Mouse (Mus musculus) left cerebral cortex, postnatal 14 days (tissue): ENCODE measurements around the gene Dmpk. TPM values are rescaled to one million over a fixed set of nuclear protein-coding genes. Genes with fewer than 3 reads are reported as not detected.
"Not testable (repeated sequence)": the region's sequence is repeated elsewhere in the genome, so short reads cannot be mapped to it uniquely, and the experiment has no call there.

Experiments
- DNase-seq, 2 experiments: peaks; one replicate each; pipeline ENCODE4 v3.0.0; 2021 to 2022; ENCODE audit warnings: low spot score in 2 of 2, mixed read lengths in 1 of 2
- intact Hi-C: fragments of 180-260 bp; cut with DNase I; formaldehyde crosslinking; loops from one replicate; pipeline ENCODE4 v1.15.1; 2025
- long read RNA-seq, 2 experiments: library from polyadenylated mRNA; stranded (forward); transcript quantifications; one replicate each; pipeline ENCODE4 v2.0.0; 2021
- total RNA-seq, 2 experiments: library from RNA; stranded (reverse); gene quantifications; 2 replicates each; pipeline ENCODE4 v1.2.3; 2021

Gene Dmpk
- 10 to 100 TPM; 34.3 to 36.7 TPM for total RNA-seq
- long read RNA-seq, experiment 1, partial matches to known transcripts = 0 of 1 reads
- long read RNA-seq, experiment 1, other reads (novel, unspliced or antisense) = 1 of 1 reads
- long read RNA-seq, experiment 2, partial matches to known transcripts = 6 of 15 reads
- long read RNA-seq, experiment 2, other reads (novel, unspliced or antisense) = 6 of 15 reads

DNA sequence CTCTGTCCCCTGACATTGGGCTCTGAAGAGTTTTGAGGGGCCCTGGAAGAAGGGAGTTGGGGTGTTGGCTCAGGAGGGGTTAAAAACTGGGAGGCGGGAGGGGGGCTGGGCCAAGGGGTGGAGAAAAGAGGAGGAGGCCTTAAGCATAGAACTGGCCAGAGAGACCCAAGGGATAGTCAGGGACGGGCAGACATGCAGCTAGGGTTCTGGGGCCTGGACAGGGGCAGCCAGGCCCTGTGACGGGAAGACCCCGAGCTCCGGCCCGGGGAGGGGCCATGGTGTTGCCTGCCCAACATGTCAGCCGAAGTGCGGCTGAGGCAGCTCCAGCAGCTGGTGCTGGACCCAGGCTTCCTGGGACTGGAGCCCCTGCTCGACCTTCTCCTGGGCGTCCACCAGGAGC lies at the start of gene Dmpk:
TSS of gene Dmpk (plus strand) at position 149 of the 400 bp plus-strand sequence.
- no peak for DNase-seq
- intact Hi-C loops = no loop called here

DNA sequence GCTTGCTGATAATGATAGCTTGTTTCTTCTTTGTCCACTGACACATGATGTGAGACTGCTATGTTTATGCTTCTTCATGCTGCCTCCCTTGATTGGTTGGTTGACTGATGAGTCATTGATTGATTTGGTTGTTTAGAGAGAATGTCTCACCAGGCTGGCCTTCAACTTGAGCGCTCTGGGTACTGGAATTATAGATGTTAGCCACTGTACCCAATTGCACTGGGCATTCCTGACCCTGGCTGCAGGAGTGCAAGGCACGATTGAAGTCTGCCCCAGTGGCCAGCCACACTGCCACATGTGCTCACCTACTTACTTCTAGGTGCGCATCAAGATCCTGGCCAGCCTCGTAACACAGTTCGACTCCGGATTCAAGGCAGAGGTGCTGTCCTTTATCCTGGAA lies 39.0 kb upstream of the Dmpk start:
- DNase-seq = no peak
- intact Hi-C loops = no loop called here

GRCm38 (mm10) chr7:19046286-19047069 lies 37.2 kb upstream of the Dmpk start:
- intact Hi-C loops = no loop called here
- no peak for DNase-seq

DNA sequence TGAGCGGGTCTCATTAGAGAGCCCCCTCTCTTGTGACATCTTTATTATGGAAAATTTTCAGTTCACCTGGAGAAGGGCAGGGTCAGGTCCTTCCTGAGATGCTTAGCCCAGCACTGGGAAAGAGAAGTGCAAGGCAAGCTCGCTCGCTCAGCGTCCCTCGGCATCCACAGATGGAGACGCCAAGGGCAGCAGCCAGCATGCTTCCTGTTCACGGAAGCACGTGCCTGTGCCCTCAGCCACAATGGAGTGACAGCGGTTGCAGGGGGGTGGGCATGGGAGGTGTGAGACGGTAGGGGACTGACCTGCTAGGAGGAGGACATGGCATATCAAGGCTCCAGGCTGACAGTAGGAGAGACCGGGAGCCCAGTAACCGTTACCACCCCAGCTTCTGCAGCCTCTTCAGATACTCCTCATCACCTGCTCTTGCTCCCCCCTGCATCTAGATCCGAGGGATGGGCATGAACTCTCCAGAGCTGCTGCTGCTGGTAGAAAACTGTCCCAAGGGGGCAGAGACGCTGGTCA lies 35.6 kb upstream of the Dmpk start:
- intact Hi-C loops = no loop called here
- DNase-seq = no peak

DNA sequence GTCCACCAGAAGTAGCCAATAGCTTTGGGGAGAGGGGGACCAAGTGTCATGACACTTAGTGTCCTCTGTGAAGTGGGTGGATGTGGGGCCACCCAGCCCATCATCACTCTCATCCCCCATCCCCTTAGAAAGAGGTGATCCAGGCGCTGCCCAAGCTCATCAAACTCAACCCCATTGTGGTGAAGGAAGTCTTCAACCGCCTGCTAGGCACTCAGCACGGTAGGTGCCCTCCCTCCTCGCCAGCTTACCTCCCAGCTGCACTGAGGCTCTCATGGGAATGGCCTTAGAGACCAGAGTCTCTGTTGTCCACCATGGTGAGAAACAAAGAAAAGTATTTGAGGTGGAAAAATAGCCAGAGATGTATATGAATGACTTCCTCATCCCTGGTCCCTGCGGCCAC lies 34.4 kb upstream of the Dmpk start:
- no peak for DNase-seq
- intact Hi-C loops = no loop called here

DNA sequence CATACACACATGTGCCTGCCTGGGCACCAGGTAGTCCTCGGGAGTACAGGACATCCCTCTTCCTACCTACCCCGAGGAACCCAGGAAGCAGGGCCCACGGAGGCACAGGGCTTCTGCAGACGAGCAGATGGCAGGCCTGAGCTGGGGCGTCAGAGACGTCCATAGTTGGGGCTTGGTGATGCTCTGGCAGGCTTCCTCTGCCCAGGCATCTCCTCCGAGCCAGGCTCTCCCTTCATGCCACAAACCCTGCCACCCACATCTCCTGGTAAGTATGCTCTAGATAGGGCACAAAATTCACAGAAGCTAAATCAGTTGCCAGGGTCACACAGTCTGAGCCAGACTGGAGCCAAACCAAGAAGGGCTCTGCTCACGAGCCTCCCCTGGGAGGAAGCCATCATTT lies 33.5 kb upstream of the Dmpk start:
- intact Hi-C loops = no loop called here
- DNase-seq = no peak

- intact Hi-C loops = no loop called here
- DNase-seq = no peak
Measured at GRCm38 (mm10) chr7:19051161-19051560, 32.5 kb upstream of the Dmpk start.

DNA sequence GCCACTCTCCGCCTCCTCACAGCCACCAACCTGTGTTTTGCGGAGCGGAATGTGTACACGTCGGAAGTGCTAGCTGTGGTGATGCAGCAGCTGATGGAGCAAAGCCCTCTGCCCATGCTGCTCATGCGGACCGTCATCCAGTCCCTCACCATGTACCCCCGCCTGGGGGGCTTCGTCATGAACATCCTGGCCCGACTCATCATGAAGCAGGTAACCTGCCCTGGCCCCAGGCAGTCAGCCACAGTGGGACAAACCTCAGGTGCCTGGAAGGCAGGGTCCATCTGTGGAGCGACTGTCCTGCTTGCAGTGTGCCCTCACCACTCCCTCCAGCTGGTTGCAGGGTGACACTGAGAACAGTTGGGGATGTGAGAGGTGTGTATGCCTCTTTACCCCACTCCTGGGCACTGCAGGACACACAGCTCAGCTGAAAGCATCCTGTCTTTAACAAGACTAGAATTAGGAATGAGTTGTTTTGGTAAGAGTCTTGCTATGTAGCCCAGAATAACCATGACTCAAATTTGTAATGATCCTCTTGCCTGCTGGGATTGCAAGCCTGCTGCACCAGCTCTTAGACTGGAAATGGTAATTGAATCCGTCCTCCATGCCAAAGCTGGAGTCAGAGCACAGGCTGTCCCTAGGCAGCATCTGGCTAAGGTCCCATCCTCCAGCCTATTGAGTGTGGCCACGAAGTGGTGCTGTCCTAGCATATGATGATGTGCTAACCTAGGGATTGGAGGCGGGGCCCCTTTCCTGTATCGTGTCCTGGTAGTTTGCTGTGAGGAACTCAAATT lies 31.1 kb upstream of the Dmpk start:
- DNase-seq = peak; percentile 58 to 90
- intact Hi-C loops = no loop called here

DNA sequence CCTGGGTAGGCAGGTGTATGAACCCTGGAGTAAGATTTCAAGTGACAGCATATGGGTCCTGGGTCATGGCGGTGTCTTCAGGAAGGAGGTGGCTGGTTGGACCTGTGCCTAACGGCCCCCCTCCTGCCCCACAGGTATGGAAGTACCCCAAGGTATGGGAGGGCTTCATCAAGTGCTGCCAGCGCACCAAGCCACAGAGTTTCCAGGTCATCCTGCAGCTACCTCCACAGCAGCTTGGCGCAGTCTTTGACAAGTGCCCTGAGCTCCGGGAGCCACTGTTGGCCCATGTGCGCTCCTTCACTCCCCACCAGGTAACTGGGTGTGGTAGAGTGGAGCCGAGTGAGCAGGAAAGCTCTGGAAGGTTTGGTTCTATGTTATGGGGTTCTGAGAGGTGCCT lies 30.5 kb upstream of the Dmpk start:
- intact Hi-C loops = no loop called here

GRCm38 (mm10) chr7:19054047-19054776 lies 29.4 kb upstream of the Dmpk start, which contains the start of gene Rsph6a:
Rsph6a (plus strand) TSS chr7:19054690.
- DNase-seq = peak; percentile 49 to 56
- intact Hi-C loops = no loop called here

More for the DNA sequence above, 30.5 kb upstream of the Dmpk start:
- DNase-seq = no peak

GRCm38 (mm10) chr7:19054777-19055076 lies 28.9 kb upstream of the Dmpk start:
- no peak for DNase-seq
- intact Hi-C loops = no loop called here

- DNase-seq = no peak
- intact Hi-C loops = no loop called here
Measured at GRCm38 (mm10) chr7:19055108-19055507, 28.5 kb upstream of the Dmpk start.

- intact Hi-C loops = no loop called here
Measured at GRCm38 (mm10) chr7:19057405-19057804, 26.2 kb upstream of the Dmpk start.

GRCm38 (mm10) chr7:19065896-19066295 lies 17.8 kb upstream of the Dmpk start:
- DNase-seq = no peak
- intact Hi-C loops = no loop called here

More at GRCm38 (mm10) chr7:19057405-19057804, 26.2 kb upstream of the Dmpk start:
- no peak for DNase-seq

GRCm38 (mm10) chr7:19067063-19067462 lies 16.6 kb upstream of the Dmpk start:
- no peak for DNase-seq
- intact Hi-C loops = no loop called here

DNA sequence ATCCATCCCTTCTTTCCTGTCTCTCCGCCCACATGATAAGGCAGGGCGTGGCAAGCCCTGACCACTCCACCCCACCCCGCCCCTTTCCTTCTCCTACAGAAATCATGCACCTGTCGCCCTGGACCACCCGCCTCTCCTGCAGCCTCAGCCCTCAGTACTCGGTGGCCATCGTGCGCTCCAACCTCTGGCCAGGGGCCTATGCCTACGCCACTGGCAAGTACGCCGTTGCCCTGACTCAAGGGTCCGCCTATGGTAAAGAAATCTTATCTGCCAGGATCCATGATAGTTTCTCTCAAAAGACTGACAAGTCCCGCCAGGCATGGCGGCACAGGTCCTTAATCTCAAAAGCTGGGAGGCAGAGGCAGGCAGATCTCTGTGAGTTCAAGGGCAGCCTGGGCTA lies 15.7 kb upstream of the Dmpk start:
- DNase-seq = no peak
- intact Hi-C loops = no loop called here

DNA sequence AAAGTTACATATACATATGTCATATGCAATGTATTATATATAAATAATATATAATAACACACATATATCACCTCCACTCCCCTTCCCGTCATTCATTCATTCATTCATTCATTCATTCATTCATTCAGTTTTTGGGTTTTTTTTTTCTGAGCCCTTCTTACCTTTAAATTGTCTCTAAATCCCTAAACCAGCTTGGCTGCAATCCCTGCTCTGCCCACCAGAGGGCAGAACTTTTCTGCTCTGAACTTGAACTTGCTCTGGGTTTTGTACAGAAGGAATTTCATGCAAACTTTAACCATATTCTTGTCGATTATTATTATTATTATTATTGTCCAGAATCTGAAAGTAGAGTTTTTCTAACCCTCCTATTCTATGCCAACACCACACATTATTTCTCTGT lies 14.9 kb upstream of the Dmpk start:
- intact Hi-C loops = no loop called here
- peak in 1 of 2 experiments; percentile 80 for DNase-seq

DNA sequence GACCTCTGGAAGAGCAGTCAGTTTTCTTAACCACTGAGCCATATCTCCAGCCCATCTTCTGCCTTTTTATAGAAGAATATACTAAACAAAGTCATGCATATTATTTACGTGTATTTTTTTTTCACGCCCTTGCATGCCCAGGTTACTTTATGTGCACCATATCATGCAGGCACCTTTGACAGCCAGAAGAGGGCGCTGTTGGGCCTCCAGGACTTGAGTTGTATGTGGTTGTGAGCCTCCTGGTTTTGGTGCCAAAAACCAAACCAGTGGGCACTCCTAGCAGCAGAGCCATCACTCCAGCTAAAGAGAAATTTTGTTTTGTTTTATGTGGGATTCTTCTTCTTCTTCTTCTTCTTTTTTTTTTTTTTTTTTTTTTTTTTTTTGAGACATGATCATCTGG lies 14.1 kb upstream of the Dmpk start:
- intact Hi-C loops = no loop called here
- peak in 1 of 2 experiments; percentile 27 for DNase-seq

GRCm38 (mm10) chr7:19071024-19071423 lies 12.6 kb upstream of the Dmpk start:
- DNase-seq = not testable (repeated sequence)
- intact Hi-C loops = loop anchor here (5.0 kb wide), 1 partner anchor 39 kb away; no protein-coding TSS in a partner anchor
